Mouse (Mus musculus) lung, postnatal 4 days (tissue): ENCODE measurements around the gene Tmed8.

Experiments used
- DNase-seq, 2 experiments: peaks; one replicate each; pipeline ENCODE4 v3.0.0; 2021

Tmed8 gene

GRCm38 (mm10) chr12:87158099-87158498 lies 42.2 kb downstream of the Tmed8 start:
- peak; percentile 8 to 42 for DNase-seq

DNA sequence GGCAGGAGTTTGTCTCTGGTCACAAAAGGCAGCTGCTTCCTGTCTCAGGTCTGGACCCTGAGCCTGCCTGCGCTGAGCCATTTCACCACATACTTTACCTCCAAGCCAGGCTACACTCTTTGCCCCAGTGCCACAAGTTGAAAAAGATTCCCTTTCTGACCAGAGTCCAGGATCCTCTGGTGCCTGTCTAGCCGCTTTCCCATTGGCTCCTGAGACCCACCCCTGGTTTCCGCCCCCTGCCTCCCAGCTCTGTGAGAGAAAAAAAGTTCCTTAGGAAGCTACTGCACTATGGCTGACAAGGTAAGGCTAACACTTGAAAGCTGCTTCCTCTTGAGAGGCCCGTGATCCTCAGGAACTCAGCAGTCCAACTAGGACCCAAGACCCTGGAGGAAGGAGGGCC lies 42.9 kb downstream of the Tmed8 start:
- DNase-seq = peak; percentile 29 to 53

- DNase-seq = peak in 1 of 2 experiments; percentile 15
Measured at GRCm38 (mm10) chr12:87154448-87154847, 45.8 kb downstream of the Tmed8 start.

DNA sequence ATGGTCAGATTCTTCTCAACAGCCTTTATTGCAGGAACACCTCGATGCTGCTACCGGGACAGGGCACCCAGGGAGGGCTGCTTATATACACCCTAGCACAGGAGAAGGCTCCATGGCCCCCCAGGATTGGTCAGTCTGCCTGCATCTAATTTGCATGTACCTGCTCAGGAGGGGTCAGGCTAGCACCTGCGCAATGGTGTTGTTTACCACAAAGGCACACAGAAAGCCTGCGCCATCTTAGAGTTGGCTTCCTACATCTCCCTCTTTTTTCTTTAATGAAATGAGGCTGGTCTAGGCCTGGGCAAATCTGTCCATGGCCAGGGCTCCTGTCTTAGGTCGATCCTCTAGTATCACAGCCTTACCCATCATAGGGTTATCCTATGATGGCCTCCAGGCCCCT lies 50.8 kb downstream of the Tmed8 start:
- no peak for DNase-seq

DNA sequence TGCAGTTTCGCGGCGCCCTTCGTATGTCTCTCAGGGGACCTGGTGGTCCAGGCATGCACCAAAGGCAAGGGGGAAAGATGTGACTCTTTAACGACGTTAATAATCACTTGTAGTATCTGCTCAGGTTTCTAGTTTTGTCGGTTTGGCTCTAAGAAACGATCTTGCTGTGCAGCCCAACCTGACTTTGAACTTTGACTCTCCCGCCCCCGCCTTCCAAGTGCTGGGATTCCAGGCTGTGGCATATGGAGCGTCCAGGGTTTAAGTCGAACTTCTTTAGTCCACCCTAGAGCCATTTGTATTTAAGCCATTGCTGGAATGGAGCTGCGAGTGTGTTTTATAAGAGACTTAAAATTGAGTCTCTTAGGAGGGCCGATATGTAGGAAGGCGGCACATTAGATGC lies 52.1 kb downstream of the Tmed8 start:
- DNase-seq = no peak

DNA sequence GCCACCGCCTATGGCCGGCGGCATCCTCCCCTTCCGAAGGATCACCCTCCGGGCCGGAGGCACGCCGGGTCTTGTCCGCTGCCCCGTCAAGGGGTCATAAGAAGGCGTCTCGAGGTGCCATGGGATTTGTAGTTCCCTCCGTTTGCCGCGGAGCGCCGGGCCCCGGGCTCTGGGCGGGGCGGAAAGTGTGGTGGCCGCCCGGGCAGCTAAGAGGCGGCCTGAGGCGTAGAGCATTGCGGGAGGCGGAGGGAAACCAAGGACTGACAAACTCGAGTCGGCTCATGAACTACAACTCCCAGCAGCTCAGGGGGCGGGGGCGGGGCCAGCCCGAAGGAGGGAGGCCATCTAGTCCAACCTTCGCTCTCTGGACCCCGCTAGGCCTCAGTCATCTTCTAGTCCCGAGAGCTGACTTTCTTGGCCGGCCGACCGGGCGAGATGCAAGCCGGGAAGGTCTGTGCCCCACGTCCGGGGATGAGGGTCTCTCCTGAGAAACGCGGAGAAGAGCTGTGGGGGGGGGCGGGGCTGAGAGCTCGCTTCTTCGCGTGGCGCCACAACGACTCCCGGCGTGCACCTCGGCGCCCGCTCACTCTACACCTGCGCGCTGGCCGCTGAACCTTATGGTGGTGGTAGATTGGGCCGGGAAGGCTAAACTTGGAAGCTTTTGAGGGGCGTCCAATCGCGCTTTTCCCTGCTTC lies 52.7 kb downstream of the Tmed8 start, which contains the start of gene Pomt2:
Gene Pomt2, minus strand, starts transcription at position 574 of the 695 bp plus-strand sequence.
- peak; percentile 94 to 99 for DNase-seq

DNA sequence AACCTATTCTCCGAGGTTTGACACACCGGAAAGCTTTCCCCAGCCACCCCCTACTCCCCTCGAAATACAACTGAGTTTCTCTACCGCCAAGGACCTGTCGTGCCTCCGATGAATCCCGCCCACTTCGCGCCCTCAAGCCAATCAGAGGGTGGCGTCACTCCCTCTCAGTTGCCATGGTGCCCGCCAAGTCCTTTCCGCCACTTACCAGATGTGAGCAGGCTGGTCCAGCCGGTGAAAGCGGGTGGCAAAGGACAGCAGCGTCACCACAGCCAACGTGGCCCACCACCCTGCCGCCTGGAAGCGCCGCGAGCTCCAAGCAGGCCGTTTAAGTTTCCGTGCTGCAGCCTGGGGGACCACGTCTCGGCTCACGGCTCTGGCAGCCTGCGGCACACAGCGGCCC lies 53.3 kb downstream of the Tmed8 start, which contains the start of gene Gstz1:
Gene Gstz1, plus strand, starts transcription at position 200 of the 400 bp plus-strand sequence.
- DNase-seq = peak; percentile 92 to 93

- no peak for DNase-seq
Measured at GRCm38 (mm10) chr12:87142156-87142555, 58.1 kb downstream of the Tmed8 start.

DNA sequence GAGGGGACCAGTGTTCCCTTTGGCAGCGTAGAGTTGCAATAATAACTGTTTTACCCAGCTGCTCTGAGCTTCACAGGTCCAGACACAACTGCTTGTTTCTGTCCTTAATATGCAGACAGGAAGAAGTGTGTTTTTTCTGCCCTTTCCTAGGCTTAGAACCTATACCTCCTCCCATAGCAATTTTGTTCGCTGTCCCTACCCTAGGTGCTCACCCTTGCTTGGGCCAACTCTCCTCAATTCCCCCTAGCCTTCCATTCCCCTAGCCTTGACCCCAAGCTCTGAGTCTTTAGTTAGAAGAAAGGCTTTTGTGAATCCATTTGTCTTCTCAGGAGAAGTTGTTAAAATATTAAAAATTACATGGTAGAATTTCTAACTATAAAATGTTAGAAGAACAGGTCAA lies 61.5 kb downstream of the Tmed8 start:
- no peak for DNase-seq

DNA sequence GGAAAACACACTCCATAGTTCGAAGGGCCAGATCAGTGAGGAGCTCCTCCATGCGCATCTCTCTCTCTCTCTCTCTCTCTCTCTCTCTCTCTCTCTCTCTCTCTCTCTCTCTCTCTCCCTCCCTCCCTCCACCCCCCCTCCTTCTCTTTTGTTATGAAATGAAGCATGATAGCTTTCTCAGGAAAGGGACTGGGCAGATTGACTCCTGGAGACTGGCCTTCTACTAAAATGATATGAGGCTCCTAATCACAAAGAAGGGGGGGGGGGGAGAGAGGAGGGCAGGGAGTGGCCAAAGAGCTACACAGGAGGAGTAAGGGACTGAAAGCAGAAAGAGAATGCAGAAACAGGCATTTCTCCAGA lies 61.9 kb downstream of the Tmed8 start:
- DNase-seq = no peak

GRCm38 (mm10) chr12:87137439-87138341 lies 62.6 kb downstream of the Tmed8 start:
- no peak for DNase-seq

DNA sequence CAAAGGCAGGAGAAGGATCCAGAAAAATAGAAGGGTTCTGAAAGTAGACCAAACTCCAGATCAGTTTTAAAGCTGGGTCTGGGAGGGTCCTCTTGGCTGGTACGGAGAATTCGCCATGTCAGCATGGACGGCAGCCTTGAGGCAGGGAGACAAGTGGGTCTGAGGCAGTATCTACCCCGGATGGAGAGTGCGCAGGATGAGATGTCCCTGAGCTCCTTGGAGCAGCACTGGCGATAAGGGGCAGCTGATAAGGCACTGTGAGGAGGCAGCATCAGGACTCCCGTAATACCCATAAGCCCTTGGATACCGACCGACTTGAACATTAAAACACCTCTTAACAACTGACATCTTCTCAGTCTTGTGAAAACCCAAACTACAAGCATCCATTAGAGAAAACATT lies 67.5 kb downstream of the Tmed8 start:
- no peak for DNase-seq

DNA sequence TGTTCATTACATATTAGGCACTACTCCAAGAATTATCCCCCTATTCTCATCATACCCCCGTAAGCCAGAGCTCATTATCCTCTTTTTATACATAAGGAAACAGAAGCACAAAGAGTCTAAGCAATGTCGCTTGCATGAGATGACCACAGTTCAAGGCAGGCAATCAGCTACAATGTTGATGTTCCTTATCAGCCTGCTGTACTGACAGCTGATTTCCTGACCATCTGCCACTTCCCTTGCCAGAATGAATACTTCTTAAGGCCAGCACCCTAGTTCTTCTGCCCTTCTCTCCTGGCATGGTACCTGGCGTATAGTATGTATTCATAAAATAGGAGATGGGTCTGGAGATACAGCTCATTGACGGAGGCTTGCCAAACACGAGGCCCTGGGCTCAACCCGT lies 68.0 kb downstream of the Tmed8 start:
- DNase-seq = no peak

DNA sequence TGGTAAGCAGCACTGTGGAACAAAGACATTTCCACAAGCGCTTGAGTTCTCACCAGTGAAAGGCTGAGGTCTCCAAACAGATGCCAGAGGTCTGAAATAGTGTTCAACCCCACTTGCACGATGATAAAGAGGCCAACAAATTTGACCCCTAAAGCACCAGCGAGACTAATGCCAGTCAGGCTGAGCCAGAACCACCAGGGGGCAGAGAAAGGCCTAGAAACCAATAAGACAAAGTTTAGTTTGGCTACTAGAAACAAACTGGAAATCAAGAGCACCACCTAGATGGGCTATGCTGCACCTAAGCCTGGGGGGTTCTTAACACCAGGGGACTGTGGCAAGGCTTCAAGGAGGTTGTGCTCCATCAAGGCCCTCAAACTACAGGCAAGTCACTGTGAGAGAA lies 68.6 kb downstream of the Tmed8 start:
- DNase-seq = peak in 1 of 2 experiments; percentile 45

DNA sequence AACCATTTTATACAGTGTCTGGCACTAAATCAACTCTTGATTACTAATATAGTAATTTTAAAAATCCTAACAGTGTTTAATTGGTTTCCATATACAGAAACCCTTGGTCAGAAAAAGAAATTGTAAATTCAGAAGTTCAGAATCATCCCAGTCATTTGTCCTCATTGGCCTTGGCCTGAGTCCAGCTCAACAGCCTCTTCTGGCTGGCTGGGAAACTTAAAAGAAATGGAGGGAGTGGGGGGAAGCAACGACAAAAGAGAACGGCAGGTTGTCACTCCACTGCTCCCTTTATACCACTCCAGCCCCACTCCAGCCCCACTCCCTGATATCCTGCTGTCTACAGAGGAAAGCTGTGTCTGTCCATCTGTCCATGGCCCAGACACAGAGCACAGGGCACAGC lies 69.1 kb downstream of the Tmed8 start:
- no peak for DNase-seq

GRCm38 (mm10) chr12:87130224-87130623 lies 70.0 kb downstream of the Tmed8 start:
- no peak for DNase-seq

DNA sequence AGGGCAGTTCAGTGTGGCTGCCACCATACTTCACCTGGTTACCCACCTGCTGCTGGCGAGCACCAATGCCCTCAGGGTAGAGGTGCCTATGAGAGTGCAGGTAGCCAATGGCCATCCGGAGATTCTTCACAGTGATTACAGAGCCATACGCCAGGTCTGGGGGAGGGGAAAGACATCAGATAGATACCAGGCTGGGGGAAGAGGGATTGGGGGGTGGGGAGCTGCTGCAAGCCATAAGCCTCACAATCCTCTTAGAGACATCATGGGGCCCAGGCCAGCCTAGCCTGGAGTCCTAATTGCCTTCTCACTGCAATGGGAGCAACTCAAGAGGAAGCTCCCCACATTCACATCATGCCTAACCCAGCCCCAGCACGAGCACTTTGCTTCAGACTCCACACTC lies 73.0 kb downstream of the Tmed8 start:
- no peak for DNase-seq

DNA sequence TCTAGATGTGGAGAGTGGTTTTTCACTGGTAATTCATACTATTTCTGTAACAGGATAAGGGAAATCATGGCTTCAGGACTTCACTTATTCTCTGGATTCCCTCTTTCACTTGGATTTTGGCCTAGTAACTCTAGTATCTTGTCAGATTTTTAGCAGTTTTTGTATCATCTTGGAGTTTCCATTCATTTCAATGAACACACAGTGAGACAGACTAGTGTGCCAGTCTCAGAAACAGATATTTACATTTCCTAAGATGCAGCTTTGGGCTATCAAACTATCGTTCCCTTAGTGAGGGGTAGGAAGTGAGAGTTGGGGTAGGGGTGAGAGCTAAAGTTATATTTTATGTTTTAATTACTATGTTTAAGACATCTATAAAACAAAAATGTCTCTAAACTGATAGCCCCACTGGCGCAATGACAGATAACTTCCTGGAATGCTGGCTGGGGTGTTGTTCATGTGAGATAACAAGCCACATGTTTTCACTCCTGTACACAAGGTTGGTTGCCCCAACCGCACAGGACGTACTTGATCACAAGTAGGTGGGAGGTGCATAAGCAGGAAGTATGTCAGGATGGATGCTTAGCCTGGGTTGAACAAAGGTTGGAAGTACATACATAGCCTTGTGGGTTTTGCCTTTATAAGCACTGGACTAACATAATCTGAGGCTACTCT lies 78.2 kb downstream of the Tmed8 start:
- DNase-seq = no peak
